ENCODE assay signal across 9 mouse cellular contexts in genomic region chr10:121474288-121474687, GRCm38 (mm10). TPM values are rescaled to one million over a fixed set of nuclear protein-coding genes. Genes with fewer than 3 reads are reported as not detected.
DNase-seq lines count a peak whose midpoint lies in the region; ATAC-seq and TF ChIP-seq lines count a peak whose summit lies in the region.
"Had no signal": no experiment of that assay in that cellular context is flagged by ENCODE, and none has a peak within 500 bp of the region (broad histone marks: within the 10 kb centered on the region; RNA-seq: fewer than 3 reads in every experiment).

No protein-coding gene starts in this region.

- H3K27ac ChIP-seq in heart, embryonic 13.5 days (replicated peaks) = peak overlapping the region; percentile 90
- peak overlapping the region; percentile 92 for H3K27ac ChIP-seq in bone marrow macrophage, adult 2 months (ENCODE audit: insufficient read depth, low read depth, low read length)
- H3K27ac ChIP-seq in hindbrain, embryonic 13.5 days = no peak overlapping the region
- no peak overlapping the region for H3K27ac ChIP-seq in midbrain, embryonic 12.5 days (replicated peaks)

- 16% methylated on average over 4 of the region's 4 CpGs for WGBS in heart, embryonic 13.5 days
- WGBS in hindbrain, embryonic 13.5 days = 31% methylated on average over 4 of the region's 4 CpGs
- 36% methylated on average over 4 of the region's 4 CpGs for WGBS in midbrain, embryonic 12.5 days

- no peaks in the 10 kb centered on the region for H3K9me3 ChIP-seq in heart, embryonic 13.5 days
- H3K9me3 ChIP-seq in hindbrain, embryonic 13.5 days = no peaks in the 10 kb centered on the region
- no peaks in the 10 kb centered on the region for H3K9me3 ChIP-seq in midbrain, embryonic 12.5 days

- peak overlapping the region; percentile 78 for H3K4me2 ChIP-seq in heart, embryonic 13.5 days
- H3K4me2 ChIP-seq in hindbrain, embryonic 13.5 days = peak overlapping the region; percentile 96
- H3K4me2 ChIP-seq in midbrain, embryonic 12.5 days (replicated peaks) = peak overlapping the region; percentile 95

- H3K4me1 ChIP-seq in heart, embryonic 13.5 days = peaks cover 67% of the 10 kb centered on the region
- H3K4me1 ChIP-seq in bone marrow macrophage, adult 2 months (ENCODE audit: control insufficient read depth, insufficient read depth, low read length) = peaks cover 34% of the 10 kb centered on the region
- peaks cover 42% of the 10 kb centered on the region for H3K4me1 ChIP-seq in hindbrain, embryonic 13.5 days (replicated peaks)
- H3K4me1 ChIP-seq in midbrain, embryonic 12.5 days = peaks cover 30% of the 10 kb centered on the region

- ATAC-seq in heart, embryonic 13.5 days (ENCODE audit: extremely low read depth, insufficient number of reproducible peaks, low FRiP score, low TSS enrichment) = no peak
- ATAC-seq in hindbrain, embryonic 13.5 days (ENCODE audit: low FRiP score) = no peak
- no peak for ATAC-seq in midbrain, embryonic 12.5 days (ENCODE audit: low FRiP score, low read depth)

- no peak for TF ChIP-seq CTCF in bone marrow macrophage, adult 2 months (IDR thresholded peaks at IDR 0.05; ENCODE audit: low read depth, low read length)

- H3K27me3 ChIP-seq in heart, embryonic 13.5 days (replicated peaks) = no peaks in the 10 kb centered on the region
- peaks cover 27% of the 10 kb centered on the region for H3K27me3 ChIP-seq in hindbrain, embryonic 13.5 days
- peaks cover 26% of the 10 kb centered on the region for H3K27me3 ChIP-seq in midbrain, embryonic 12.5 days

- H3K9ac ChIP-seq in heart, embryonic 13.5 days = peak overlapping the region; percentile 90
- H3K9ac ChIP-seq in hindbrain, embryonic 13.5 days = peak overlapping the region; percentile 77; the same call in 1 of the 2 replicates
- H3K9ac ChIP-seq in midbrain, embryonic 12.5 days (replicated peaks) = no peak overlapping the region

- peak overlapping the region; percentile 70 for H3K4me3 ChIP-seq in heart, embryonic 13.5 days
- H3K4me3 ChIP-seq in bone marrow macrophage, adult 2 months (ENCODE audit: insufficient read depth, low read length) = peak overlapping the region; percentile 100
- H3K4me3 ChIP-seq in hindbrain, embryonic 13.5 days = peak overlapping the region; percentile 59
- H3K4me3 ChIP-seq in midbrain, embryonic 12.5 days = peak overlapping the region; percentile 63; the same call in 1 of the 2 replicates

- no peak for TF ChIP-seq POLR2A in bone marrow macrophage, adult 2 months (IDR thresholded peaks at IDR 0.05; ENCODE audit: borderline replicate concordance, low read depth, low read length)

- no peaks in the 10 kb centered on the region for H3K36me3 ChIP-seq in heart, embryonic 13.5 days
- no peaks in the 10 kb centered on the region for H3K36me3 ChIP-seq in hindbrain, embryonic 13.5 days
- no peaks in the 10 kb centered on the region for H3K36me3 ChIP-seq in midbrain, embryonic 12.5 days

- DNase-seq in heart, postnatal 4 days = no peak
- no peak for DNase-seq in embryo, embryonic 9.5 days (ENCODE audit: extremely low spot score)
- DNase-seq in adrenal gland, postnatal 36 days = no peak
- DNase-seq in layer of hippocampus, postnatal 36 days = no peak
- DNase-seq: embryo, embryonic 11 days had no signal

RNA-seq across cellular contexts. Expression of gene Rassf3, which starts 1.9 kb away (rescaled TPM):
- polyA plus RNA-seq in heart, embryonic 13.5 days (2015; fragmentation: Nextera tagmentation; extraction: Ambion mirVana) = 15.2 and 19.2 TPM in 2 replicates
- total RNA-seq in heart, postnatal 4 days (2021) = 10 to 100 TPM; 82.2 to 85.0 TPM
- polyA plus RNA-seq in bone marrow macrophage, adult 2 months (2012; ENCODE audit: insufficient read depth, insufficient read length, missing spikeins) = 59.8 and 65.1 TPM in 2 replicates
- polyA plus RNA-seq in hindbrain, embryonic 13.5 days (2015; fragmentation: Nextera tagmentation; extraction: Ambion mirVana) = 5.2 and 5.3 TPM in 2 replicates
- polyA plus RNA-seq in midbrain, embryonic 12.5 days (2016; fragmentation: Nextera tagmentation; extraction: Ambion mirVana) = 6.7 and 7.8 TPM in 2 replicates
- total RNA-seq in adrenal gland, postnatal 36 days (2021) = 10 to 100 TPM; 37.5 to 38.2 TPM
- 1 to 10 TPM; 8.2 to 8.9 TPM for total RNA-seq in layer of hippocampus, postnatal 36 days (2021)

Comparison
In these comparisons a context has a peak if more than half of its experiments do, and no peak if none do; other contexts are left out.
1. H3K27ac ChIP-seq: peak in heart, embryonic 13.5 days (single experiment) and bone marrow macrophage, adult 2 months (single experiment); none in hindbrain, embryonic 13.5 days (single experiment) and midbrain, embryonic 12.5 days (single experiment).
2. Peak in every context shown above with its lines, with median percentiles within 50 percentile points of each other: H3K4me2 ChIP-seq and H3K4me3 ChIP-seq.